Mouse (Mus musculus): Measurements from ENCODE around the gene Hoxa6. TPM values are rescaled to one million over a fixed set of nuclear protein-coding genes. Genes with fewer than 3 reads are reported as not detected.

Gene Hoxa6
- polyA plus RNA-seq, 1 experiment from 2014 or later = 0.95 TPM

DNA sequence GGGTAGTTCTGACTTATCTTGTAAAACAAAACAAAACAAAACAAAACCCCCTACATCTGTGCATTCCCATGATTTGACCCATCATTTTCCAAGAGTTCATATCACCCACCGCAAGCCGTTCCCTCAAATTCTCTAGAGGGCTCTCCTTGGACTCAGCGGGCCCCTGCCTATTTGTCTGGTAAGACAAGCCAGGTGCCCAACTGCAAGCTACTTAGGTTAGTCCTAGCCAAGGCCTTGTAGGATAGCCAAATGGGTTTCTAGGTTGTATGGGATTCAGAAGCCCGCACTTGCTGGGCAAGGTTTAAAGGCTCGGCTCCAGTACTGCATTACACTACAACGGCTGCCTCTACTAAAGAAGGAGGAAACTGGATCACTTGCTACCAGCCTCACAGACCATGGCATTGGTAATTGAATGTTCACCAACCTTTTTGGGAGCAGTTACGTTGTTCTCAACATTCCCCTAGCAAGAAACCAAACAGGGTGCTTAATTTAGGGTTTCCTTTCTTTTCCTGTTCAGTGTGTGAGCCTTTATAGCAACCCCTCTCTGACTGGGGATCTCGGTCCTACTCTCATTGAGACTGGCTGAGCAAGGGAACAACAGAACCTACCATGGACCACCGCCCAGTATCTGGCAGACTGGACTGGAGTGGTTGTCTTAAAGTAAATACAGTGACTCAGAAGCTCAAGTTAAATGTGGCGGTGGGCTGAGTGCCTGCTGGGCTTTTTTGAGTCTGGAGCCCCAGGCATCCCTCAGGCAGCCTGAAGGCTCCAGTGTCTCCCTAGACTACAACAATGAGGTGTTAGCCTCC is 29.0 kb upstream of the Hoxa6 start:
- H3K9ac ChIP-seq (replicated peaks; ENCODE audit: low read depth) = no peak overlapping the region
- H3K9me3 ChIP-seq (ENCODE audit: low read length) = no peaks in the 10 kb centered on the region
- no peaks in the 10 kb centered on the region for H3K36me3 ChIP-seq (ENCODE audit: insufficient read depth, low read length)
- peaks cover 98% of the 10 kb centered on the region for H3K27me3 ChIP-seq (replicated peaks; ENCODE audit: insufficient read depth, low read length)
- H3K27ac ChIP-seq (ENCODE audit: low read length) = no peak overlapping the region
- H3K4me1 ChIP-seq (ENCODE audit: insufficient read depth, low read depth, low read length) = no peaks in the 10 kb centered on the region; the same call in 1 of the 2 replicates
- DNase-seq (ENCODE audit: low spot score) = no peak
- no peak for ATAC-seq
- no peak for TF ChIP-seq EP300 (IDR thresholded peaks at IDR 0.05)
- no peak for TF ChIP-seq CTCF (IDR thresholded peaks at IDR 0.05)
- H3K4me3 ChIP-seq (ENCODE audit: low read depth, low read length) = no peak overlapping the region
- H3K4me2 ChIP-seq (replicated peaks; ENCODE audit: low read depth, low read length) = no peak overlapping the region
- WGBS = 13% methylated on average over 10 of the region's 10 CpGs

DNA sequence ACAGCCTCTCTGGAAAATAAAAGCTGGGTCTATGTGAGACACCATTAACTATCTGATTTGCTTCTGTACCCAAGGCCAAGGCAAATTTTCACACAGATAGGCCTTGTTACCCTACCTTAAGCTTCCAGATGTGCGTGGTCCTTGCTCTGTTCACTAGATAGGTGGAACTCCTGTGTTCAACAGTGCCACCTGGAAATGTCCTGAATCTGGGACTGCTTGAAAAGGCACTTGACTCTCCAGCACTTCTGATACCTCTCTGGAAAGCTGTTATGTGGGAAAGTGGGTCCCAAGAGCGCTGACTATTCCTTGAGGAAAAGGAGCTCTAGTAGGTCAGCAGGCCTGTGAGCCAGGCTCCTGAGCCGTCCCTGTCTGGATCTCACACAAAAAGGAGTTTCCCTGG is 28.3 kb upstream of the Hoxa6 start:
- Histone ChIP-seq H3K9ac (replicated peaks; ENCODE audit: low read depth) (no peak overlapping the region), H3K4me3 (ENCODE audit: low read depth, low read length) (no peak overlapping the region), H3K27ac (ENCODE audit: low read length) (no peak overlapping the region), H3K4me1 (ENCODE audit: insufficient read depth, low read depth, low read length) (no peaks in the 10 kb centered on the region; the same call in 1 of the 2 replicates), H3K9me3 (ENCODE audit: low read length) (no peaks in the 10 kb centered on the region), H3K4me2 (replicated peaks; ENCODE audit: low read depth, low read length) (no peak overlapping the region), H3K27me3 (replicated peaks; ENCODE audit: insufficient read depth, low read length) (peaks cover 98% of the 10 kb centered on the region), H3K36me3 (ENCODE audit: insufficient read depth, low read length) (no peaks in the 10 kb centered on the region)
- DNase-seq (ENCODE audit: low spot score) (no peak), ATAC-seq (no peak)
- 13% methylated on average over 3 of the region's 3 CpGs for WGBS
- TF ChIP-seq CTCF (IDR thresholded peaks at IDR 0.05) (no peak), EP300 (IDR thresholded peaks at IDR 0.05) (no peak)

DNA sequence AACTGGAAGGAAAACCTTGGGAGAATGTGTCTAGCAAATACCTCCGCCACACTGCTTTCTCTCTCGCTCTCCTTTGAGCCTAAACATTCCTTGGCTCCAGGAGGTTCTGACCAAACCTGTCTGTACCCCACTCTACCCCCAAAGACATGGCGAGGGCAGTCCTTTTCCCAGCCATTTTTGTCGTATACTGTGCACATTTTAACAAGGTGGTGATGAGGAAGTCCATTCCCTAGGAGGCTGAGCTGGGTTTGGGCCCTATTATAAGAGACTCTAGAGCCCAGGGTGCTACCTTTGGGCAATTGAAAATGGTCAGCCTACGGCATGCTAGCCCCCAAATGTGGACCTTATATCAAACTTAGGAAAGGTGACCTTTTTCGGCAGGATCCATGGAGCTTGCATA is 27.3 kb upstream of the Hoxa6 start:
- TF ChIP-seq CTCF (IDR thresholded peaks at IDR 0.05) = no peak
- no peak for TF ChIP-seq EP300 (IDR thresholded peaks at IDR 0.05)
- no peak overlapping the region for H3K4me2 ChIP-seq (replicated peaks; ENCODE audit: low read depth, low read length)

DNA sequence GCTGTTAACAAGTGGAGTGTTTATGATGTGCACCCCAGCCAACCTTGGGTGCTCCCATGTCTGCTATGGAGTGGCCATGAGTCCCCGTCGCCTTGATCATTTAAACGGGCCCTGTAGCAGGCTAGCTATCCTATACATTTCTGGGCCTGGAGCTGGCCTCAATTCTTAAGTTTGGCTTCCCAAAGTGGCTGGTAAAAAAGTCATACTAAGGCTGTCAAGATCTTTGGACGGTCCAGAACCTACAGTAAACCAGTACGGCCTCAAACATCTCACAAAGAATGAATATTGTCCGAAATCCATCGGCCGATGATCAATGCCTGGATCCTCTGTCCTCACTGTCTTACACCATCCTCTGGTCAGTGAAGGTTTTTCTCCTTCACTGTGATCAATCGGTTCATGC is 26.7 kb upstream of the Hoxa6 start:
- H3K27me3 ChIP-seq (replicated peaks; ENCODE audit: insufficient read depth, low read length) = peaks cover 95% of the 10 kb centered on the region
- no peaks in the 10 kb centered on the region; the same call in 1 of the 2 replicates for H3K4me1 ChIP-seq (ENCODE audit: insufficient read depth, low read depth, low read length)
- TF ChIP-seq CTCF (IDR thresholded peaks at IDR 0.05) (no peak), EP300 (IDR thresholded peaks at IDR 0.05) (no peak)
- no peaks in the 10 kb centered on the region for H3K36me3 ChIP-seq (ENCODE audit: insufficient read depth, low read length)
- no peak overlapping the region for H3K9ac ChIP-seq (replicated peaks; ENCODE audit: low read depth)
- no peak overlapping the region for H3K4me2 ChIP-seq (replicated peaks; ENCODE audit: low read depth, low read length)
- H3K4me3 ChIP-seq (ENCODE audit: low read depth, low read length) = no peak overlapping the region
- no peaks in the 10 kb centered on the region for H3K9me3 ChIP-seq (ENCODE audit: low read length)
- WGBS = 38% methylated on average over 9 of the region's 9 CpGs
- ATAC-seq (no peak), DNase-seq (ENCODE audit: low spot score) (no peak)
- no peak overlapping the region for H3K27ac ChIP-seq (ENCODE audit: low read length)

More for the DNA sequence above, 27.3 kb upstream of the Hoxa6 start:
- Histone ChIP-seq H3K27me3 (replicated peaks; ENCODE audit: insufficient read depth, low read length) (peaks cover 95% of the 10 kb centered on the region), H3K4me3 (ENCODE audit: low read depth, low read length) (no peak overlapping the region), H3K9ac (replicated peaks; ENCODE audit: low read depth) (no peak overlapping the region), H3K36me3 (ENCODE audit: insufficient read depth, low read length) (no peaks in the 10 kb centered on the region), H3K4me1 (ENCODE audit: insufficient read depth, low read depth, low read length) (no peaks in the 10 kb centered on the region; the same call in 1 of the 2 replicates), H3K27ac (ENCODE audit: low read length) (no peak overlapping the region), H3K9me3 (ENCODE audit: low read length) (no peaks in the 10 kb centered on the region)
- DNase-seq (ENCODE audit: low spot score) (no peak), ATAC-seq (no peak)
- WGBS = 26% methylated on average over 6 of the region's 6 CpGs

DNA sequence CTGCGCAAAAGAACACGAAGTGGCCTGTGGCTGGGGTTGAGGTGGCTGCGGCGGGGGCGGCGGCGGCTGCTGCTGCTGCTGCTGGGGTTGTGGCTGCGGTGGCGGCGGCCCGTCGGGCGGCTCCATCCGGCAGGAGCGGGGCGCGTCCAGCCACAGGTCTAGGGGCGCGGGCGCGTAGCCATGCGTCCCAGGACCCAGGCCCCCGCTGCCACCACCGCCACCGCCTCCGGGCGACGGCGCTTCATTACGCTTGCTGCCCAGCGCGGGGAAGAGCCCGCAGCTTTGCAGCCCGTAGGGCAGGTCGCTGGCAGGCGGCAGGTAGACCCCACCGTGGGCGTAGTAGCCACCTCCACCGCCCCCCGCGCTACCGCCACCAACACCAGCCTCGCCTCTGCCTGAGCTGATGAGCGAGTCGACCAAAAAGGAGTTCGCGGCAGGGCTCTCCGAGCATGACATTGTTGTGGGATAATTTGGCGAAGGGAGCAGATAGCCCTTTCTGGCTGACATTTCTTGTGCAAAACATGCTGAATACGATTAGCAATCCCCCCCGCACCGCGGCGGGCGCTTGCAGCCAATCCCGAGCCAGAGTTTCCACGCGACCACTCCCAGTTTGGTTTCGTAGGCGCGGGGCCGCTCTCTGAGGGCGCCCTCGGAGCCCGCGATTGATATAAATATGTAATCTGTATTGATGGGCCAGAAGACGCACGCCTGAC is 26.1 kb upstream of the Hoxa6 start:
- Histone ChIP-seq H3K4me1 (ENCODE audit: insufficient read depth, low read depth, low read length) (no peaks in the 10 kb centered on the region), H3K9me3 (ENCODE audit: low read length) (no peaks in the 10 kb centered on the region), H3K27me3 (replicated peaks; ENCODE audit: insufficient read depth, low read length) (peaks cover 95% of the 10 kb centered on the region), H3K4me3 (ENCODE audit: low read depth, low read length) (no peak overlapping the region), H3K4me2 (replicated peaks; ENCODE audit: low read depth, low read length) (no peak overlapping the region), H3K36me3 (ENCODE audit: insufficient read depth, low read length) (no peaks in the 10 kb centered on the region), H3K9ac (replicated peaks; ENCODE audit: low read depth) (no peak overlapping the region), H3K27ac (ENCODE audit: low read length) (no peak overlapping the region)
- 4% methylated on average over 49 of the region's 68 CpGs for WGBS
- DNase-seq (ENCODE audit: low spot score) (no peak), ATAC-seq (no peak)
- TF ChIP-seq CTCF (IDR thresholded peaks at IDR 0.05) = no peak
- no peak for TF ChIP-seq EP300 (IDR thresholded peaks at IDR 0.05)
